Mouse (Mus musculus) bone marrow, adult 2 months (tissue): ENCODE measurements at regions not wholly inside any gene's neighbourhood (a gene's known extent, or its start where the extent isn't known, plus 50 kb on each side); places are given as distances from the start of the nearest gene placed in this dataset.

ENCODE experiments used
- CTCF ChIP-seq: fragments of 200-500 bp; IDR thresholded peaks from 2 replicates; pipeline ENCODE4 v1.5.1; 2011; ENCODE audit warnings: low read length, control low read depth; ENCODE audit not compliant: control insufficient read depth, insufficient read depth
- POLR2A ChIP-seq: fragments of 200-500 bp; IDR thresholded peaks from 2 replicates; pipeline ENCODE4 v1.6.1; 2011; ENCODE audit warnings: low read depth, mild to moderate bottlenecking, control low read depth, low read length, borderline replicate concordance; ENCODE audit not compliant: control insufficient read depth

- TF ChIP-seq CTCF (no peak), POLR2A (no peak)
Measured at GRCm38 (mm10) chr14:76918091-76918490, 118.5 kb upstream of the Ccdc122 start.
